Mouse (Mus musculus) forebrain, embryonic 15.5 days (tissue): ENCODE measurements at regions not wholly inside any gene's neighbourhood (a gene's known extent, or its start where the extent isn't known, plus 50 kb on each side); places are given as distances from the start of the nearest gene placed in this dataset.

Experiments
- ATAC-seq: fragments of 200-750 bp; cut with Nextera tagmentation; replicated peaks from 2 replicates; pipeline ENCODE4 v1.8.0; 2017; ENCODE audit warnings: mild to moderate bottlenecking, moderate TSS enrichment, moderate library complexity
- H3K27ac ChIP-seq: fragments of 300-500 bp; sonication (generic); replicated peaks from 2 replicates; pipeline ENCODE4 v1.5.1; 2015; ENCODE audit warnings: mild to moderate bottlenecking, inconsistent platforms
- H3K27me3 ChIP-seq: fragments of 300-500 bp; sonication (generic); 2 replicates; pipeline ENCODE4 v1.6.1; 2015; ENCODE audit warnings: inconsistent platforms
- H3K36me3 ChIP-seq: fragments of 300-500 bp; sonication (generic); 2 replicates; pipeline ENCODE4 v1.6.1; 2015; ENCODE audit warnings: mild to moderate bottlenecking, inconsistent platforms
- H3K4me1 ChIP-seq: fragments of 300-500 bp; sonication (generic); 2 replicates; pipeline ENCODE4 v1.6.1; 2015; ENCODE audit warnings: inconsistent platforms
- H3K4me2 ChIP-seq: fragments of 300-500 bp; sonication (generic); replicated peaks from 2 replicates; pipeline ENCODE4 v1.6.1; 2015; ENCODE audit warnings: mild to moderate bottlenecking, inconsistent platforms
- H3K4me3 ChIP-seq: fragments of 300-500 bp; sonication (generic); 2 replicates; pipeline ENCODE4 v1.5.1; 2015; ENCODE audit warnings: mild to moderate bottlenecking, inconsistent platforms
- H3K9ac ChIP-seq: fragments of 300-500 bp; sonication (generic); replicated peaks from 2 replicates; pipeline ENCODE4 v1.6.1; 2015; ENCODE audit warnings: mild to moderate bottlenecking, inconsistent platforms
- H3K9me3 ChIP-seq: fragments of 300-500 bp; sonication (generic); 2 replicates; pipeline ENCODE4 v1.6.1; 2016; ENCODE audit warnings: inconsistent platforms
- WGBS: fragments of 180-500 bp; shearing (Covaris S2); methylation state at CpG from one replicate; pipeline ENCODE4 v1.1.7; 2015; ENCODE audit warnings: mixed read lengths; 5-methylcytosine and 5-hydroxymethylcytosine counted together

DNA sequence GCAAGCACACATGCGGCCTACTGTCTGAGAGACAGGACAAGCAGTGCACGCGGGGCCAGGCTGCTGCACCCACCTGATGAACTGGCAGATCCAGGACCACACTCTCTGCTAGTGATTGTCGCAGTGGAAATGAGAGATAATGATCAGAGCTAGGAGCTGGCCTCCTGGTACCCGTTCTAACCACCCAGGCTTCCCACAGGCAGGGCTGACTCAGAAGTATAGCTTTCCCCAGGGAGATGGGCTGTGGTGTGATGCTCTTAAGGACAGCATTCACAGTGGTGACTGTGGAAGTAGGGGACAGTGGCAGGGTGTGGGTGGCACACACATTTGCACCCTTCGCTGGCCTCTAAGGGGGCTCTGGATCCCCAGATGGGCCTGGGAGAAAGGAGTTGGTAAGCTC is 128.0 kb downstream of the Kif26a start:
- peaks cover 12% of the 10 kb centered on the region for H3K4me1 ChIP-seq

DNA sequence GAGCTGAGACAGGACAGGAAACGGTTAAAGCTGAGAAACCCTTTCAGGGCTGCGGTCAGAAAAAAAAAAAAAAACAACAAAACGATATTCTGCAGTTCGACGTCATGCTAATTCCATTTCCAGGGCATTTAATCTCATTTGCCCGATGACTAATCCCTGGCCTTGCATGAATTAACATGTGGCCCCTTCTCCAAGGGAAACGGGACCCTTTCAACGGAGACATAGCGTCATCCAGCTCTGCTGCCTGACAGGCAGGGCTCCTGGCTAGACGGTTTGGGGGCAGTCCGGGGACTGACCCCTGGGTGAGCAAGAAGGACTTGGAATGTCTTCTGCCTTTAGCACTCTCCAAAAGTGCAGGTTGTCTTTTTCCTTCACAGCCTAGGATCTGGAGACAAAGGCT is 128.7 kb downstream of the Kif26a start:
- Histone ChIP-seq H3K9me3 (no peaks in the 10 kb centered on the region), H3K27me3 (no peaks in the 10 kb centered on the region)
- 10% methylated on average over 11 of the region's 11 CpGs for WGBS

More for the DNA sequence above, 128.0 kb downstream of the Kif26a start:
- no peak overlapping the region for H3K4me3 ChIP-seq
- H3K27ac ChIP-seq, result no peak overlapping the region
- H3K9me3 ChIP-seq, result no peaks in the 10 kb centered on the region
- no peaks in the 10 kb centered on the region for H3K36me3 ChIP-seq
- no peak for ATAC-seq
- no peak overlapping the region for H3K4me2 ChIP-seq
- WGBS, result 82% methylated on average over 6 of the region's 6 CpGs
- H3K9ac ChIP-seq, result no peak overlapping the region
- no peaks in the 10 kb centered on the region for H3K27me3 ChIP-seq

DNA sequence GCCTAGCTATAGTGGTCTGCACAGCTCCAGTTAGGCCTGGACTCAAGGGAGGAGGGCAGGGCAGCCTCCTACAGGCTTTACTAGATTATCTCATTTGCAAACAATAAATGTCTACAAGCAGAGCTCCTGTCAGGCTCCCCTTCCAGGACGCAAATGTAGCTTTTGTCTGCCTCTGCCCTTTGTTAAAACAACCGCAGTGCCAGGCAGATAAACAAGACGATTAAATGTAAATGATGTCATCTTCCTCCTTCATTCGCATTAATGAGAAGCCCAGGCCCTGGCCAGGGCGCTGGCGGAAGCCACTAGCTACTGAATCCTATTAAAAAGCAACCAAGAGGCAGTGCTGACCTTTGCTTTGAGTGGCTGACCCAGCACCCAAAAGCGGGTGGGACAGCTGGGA is 130.6 kb downstream of the Kif26a start:
- Histone ChIP-seq H3K36me3 (no peaks in the 10 kb centered on the region), H3K9me3 (no peaks in the 10 kb centered on the region), H3K4me2 (no peak overlapping the region), H3K4me3 (no peak overlapping the region), H3K27ac (0 out of 2 replicates have a peak overlapping the region, but pooled peaks have one; percentile 32), H3K9ac (no peak overlapping the region), H3K4me1 (peaks cover 17% of the 10 kb centered on the region), H3K27me3 (no peaks in the 10 kb centered on the region)
- WGBS, result 21% methylated on average over 7 of the region's 7 CpGs
- no peak for ATAC-seq

More for the DNA sequence above, 128.7 kb downstream of the Kif26a start:
- Histone ChIP-seq H3K4me2 (no peak overlapping the region), H3K4me1 (peaks cover 12% of the 10 kb centered on the region), H3K27ac (no peak overlapping the region), H3K9ac (no peak overlapping the region), H3K4me3 (no peak overlapping the region), H3K36me3 (no peaks in the 10 kb centered on the region)
- ATAC-seq, result no peak

DNA sequence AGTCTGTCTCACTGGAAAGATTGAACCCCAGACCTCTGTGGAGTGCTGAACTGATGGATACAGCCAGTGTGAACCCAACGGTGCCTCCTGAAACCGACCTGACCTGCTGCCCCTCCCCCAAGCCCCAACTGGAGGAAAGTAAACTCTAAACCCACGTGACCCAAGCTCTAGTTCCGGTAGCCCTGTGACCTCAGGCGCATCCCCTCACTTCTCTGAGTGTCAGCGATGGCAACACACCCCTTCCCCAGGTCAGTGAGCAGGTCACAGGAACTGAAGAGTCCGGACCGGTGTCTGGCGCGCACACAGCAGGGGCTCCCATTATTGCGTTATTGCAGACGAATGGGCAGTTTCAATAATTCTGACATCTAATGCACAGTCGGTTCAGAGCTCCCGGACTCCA is 131.5 kb downstream of the Kif26a start:
- no peak; the same call in 1 of the 2 replicates for ATAC-seq
- Histone ChIP-seq H3K4me1 (peaks cover 17% of the 10 kb centered on the region), H3K9me3 (no peaks in the 10 kb centered on the region), H3K36me3 (no peaks in the 10 kb centered on the region), H3K4me2 (no peak overlapping the region), H3K9ac (no peak overlapping the region), H3K27ac (no peak overlapping the region), H3K27me3 (no peaks in the 10 kb centered on the region), H3K4me3 (no peak overlapping the region)
- 60% methylated on average over 14 of the region's 14 CpGs for WGBS

DNA sequence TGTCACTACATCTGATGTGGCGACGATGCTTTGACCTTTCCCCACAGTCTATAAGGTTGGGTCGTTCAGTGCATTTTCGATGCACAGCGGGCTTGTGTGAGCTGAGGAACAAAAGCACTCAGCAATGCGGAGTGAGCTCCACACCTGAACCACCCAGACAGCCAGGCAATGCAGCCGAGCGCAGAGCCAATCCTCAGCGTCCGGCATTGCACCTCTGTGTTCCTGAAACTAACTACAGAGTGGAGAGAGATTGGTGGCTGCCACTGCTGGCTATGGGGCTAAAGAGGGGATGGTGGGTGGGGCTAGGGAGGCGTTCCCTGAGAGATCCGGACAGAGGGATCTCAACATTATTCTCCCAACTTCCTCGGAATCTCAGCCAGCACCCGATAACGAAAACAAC is 139.1 kb downstream of the Kif26a start:
- H3K4me2 ChIP-seq, result no peak overlapping the region
- H3K36me3 ChIP-seq, result no peaks in the 10 kb centered on the region
- H3K4me3 ChIP-seq, result no peak overlapping the region
- peaks cover 17% of the 10 kb centered on the region for H3K4me1 ChIP-seq
- no peaks in the 10 kb centered on the region for H3K9me3 ChIP-seq
- ATAC-seq, result no peak
- no peak overlapping the region for H3K27ac ChIP-seq
- 53% methylated on average over 15 of the region's 15 CpGs for WGBS
- no peaks in the 10 kb centered on the region for H3K27me3 ChIP-seq
- H3K9ac ChIP-seq, result no peak overlapping the region

- Histone ChIP-seq H3K9ac (no peak overlapping the region), H3K4me1 (peaks cover 41% of the 10 kb centered on the region), H3K27ac (no peak overlapping the region), H3K4me3 (no peak overlapping the region), H3K27me3 (no peaks in the 10 kb centered on the region), H3K36me3 (no peaks in the 10 kb centered on the region), H3K9me3 (no peaks in the 10 kb centered on the region), H3K4me2 (no peak overlapping the region)
- WGBS, result 68% methylated on average over 3 of the region's 3 CpGs
- no peak for ATAC-seq
Measured at GRCm38 (mm10) chr12:112288786-112289185, 142.8 kb downstream of the Kif26a start.

GRCm38 (mm10) chr12:112290299-112290698 is 144.3 kb downstream of the Kif26a start:
- Histone ChIP-seq H3K4me2 (no peak overlapping the region), H3K27ac (peak overlapping the region; percentile 71), H3K9ac (no peak overlapping the region), H3K36me3 (no peaks in the 10 kb centered on the region), H3K4me1 (peaks cover 41% of the 10 kb centered on the region), H3K9me3 (no peaks in the 10 kb centered on the region), H3K27me3 (no peaks in the 10 kb centered on the region), H3K4me3 (no peak overlapping the region)
- 54% methylated on average over 9 of the region's 9 CpGs for WGBS
- peak; percentile 66 for ATAC-seq

DNA sequence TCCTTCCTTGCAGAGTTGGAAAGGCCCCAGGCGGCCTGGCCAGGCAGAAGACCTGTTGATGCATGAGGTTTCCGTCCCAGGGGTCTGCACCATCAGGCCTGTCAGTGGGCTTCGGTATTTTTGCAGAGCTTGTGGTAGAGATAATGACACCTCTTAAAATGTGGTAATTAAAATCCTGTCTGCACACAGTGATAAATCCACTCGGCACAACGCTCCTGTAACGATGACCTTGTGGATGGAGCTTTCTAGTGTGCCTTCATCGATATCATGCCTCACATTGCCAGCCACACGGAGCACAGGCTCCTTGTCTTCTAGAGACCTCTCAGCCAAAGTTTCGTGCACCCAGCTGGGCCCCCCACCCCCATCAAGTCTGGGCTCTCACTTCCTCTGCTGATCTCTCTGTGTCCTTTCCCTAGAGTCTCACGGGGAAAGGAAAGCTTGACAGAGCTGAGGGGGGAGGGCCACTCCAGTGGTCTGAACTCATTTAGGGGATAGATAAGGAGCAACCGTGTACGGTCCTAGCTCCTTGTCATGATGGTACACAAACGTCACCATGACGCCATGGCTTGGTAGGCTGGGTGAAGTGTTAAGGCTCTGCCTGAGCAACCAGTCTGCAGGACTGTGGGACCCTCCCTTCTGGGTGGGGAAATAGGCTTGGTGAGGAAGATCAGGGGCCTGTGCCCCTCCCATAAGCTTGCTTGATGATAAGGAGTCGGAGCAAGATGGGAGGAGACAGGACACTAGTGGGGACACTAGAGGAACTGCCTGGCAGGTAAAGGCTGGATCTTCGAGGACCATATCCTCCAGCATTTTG is 145.9 kb downstream of the Kif26a start:
- ATAC-seq, result no peak
- Histone ChIP-seq H3K9ac (no peak overlapping the region), H3K36me3 (no peaks in the 10 kb centered on the region), H3K4me1 (peaks cover 41% of the 10 kb centered on the region), H3K27me3 (no peaks in the 10 kb centered on the region), H3K9me3 (no peaks in the 10 kb centered on the region), H3K4me3 (no peak overlapping the region), H3K4me2 (no peak overlapping the region), H3K27ac (no peak overlapping the region)
- 73% methylated on average over 16 of the region's 16 CpGs for WGBS

DNA sequence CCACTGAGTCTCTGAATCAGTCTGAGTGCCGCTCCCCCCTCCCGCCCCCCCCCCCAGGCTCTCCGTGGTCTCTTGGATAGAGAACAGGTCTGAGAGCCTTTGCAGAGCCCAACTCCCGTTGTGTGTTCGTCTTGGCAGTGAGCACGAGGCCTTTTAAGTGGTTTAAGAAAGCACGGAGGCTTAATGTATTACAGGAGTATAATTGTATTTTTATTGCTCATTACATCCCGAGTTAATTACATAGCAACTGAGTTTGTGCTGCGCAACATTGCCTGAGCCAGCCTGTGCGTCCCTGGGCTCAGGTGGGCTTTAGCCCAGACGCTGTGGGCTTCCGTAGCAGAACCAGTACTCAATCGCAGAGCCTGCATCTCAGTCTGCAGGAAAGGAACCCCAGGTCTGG is 147.1 kb downstream of the Kif26a start:
- H3K4me3 ChIP-seq, result no peak overlapping the region
- H3K36me3 ChIP-seq, result no peaks in the 10 kb centered on the region
- H3K27ac ChIP-seq, result no peak overlapping the region
- 36% methylated on average over 13 of the region's 13 CpGs for WGBS
- peaks cover 41% of the 10 kb centered on the region for H3K4me1 ChIP-seq
- H3K27me3 ChIP-seq, result no peaks in the 10 kb centered on the region
- no peak overlapping the region for H3K4me2 ChIP-seq
- H3K9ac ChIP-seq, result no peak overlapping the region
- no peaks in the 10 kb centered on the region for H3K9me3 ChIP-seq
- ATAC-seq, result no peak

- WGBS, result 89% methylated on average over 6 of the region's 6 CpGs
- ATAC-seq, result no peak
- no peaks in the 10 kb centered on the region for H3K27me3 ChIP-seq
Measured at GRCm38 (mm10) chr12:112295337-112295941, 149.4 kb downstream of the Kif26a start.

DNA sequence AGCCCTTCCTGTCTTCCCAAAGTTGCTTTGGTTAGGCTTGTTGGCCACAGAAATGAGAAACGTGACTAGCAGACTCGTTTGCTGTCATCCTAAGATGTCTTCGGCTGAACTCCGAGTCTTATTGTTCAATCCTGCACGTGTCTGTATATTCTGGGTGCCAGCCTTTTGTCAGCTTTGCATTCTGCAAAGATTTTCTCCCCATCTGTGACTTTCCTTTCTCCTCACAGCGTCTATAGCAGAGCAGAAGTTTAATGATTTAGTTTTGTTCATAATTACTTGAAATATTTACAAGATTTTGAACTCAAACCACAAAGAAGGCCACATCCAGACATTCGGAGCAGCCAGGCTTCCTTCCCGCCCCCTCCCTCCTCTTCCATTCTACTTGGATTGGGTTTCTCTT is 152.5 kb downstream of the Kif26a start:
- Histone ChIP-seq H3K36me3 (no peaks in the 10 kb centered on the region), H3K4me2 (no peak overlapping the region), H3K4me1 (peaks cover 20% of the 10 kb centered on the region), H3K27ac (no peak overlapping the region), H3K27me3 (no peaks in the 10 kb centered on the region), H3K9me3 (no peaks in the 10 kb centered on the region), H3K4me3 (no peak overlapping the region), H3K9ac (no peak overlapping the region)
- no peak for ATAC-seq
- WGBS, result 63% methylated on average over 8 of the region's 8 CpGs

More at GRCm38 (mm10) chr12:112295337-112295941, 149.4 kb downstream of the Kif26a start:
- H3K4me1 ChIP-seq, result peaks cover 41% of the 10 kb centered on the region
- H3K9me3 ChIP-seq, result no peaks in the 10 kb centered on the region
- no peaks in the 10 kb centered on the region for H3K36me3 ChIP-seq
- no peak overlapping the region for H3K4me3 ChIP-seq
- H3K4me2 ChIP-seq, result no peak overlapping the region
- no peak overlapping the region for H3K27ac ChIP-seq
- H3K9ac ChIP-seq, result no peak overlapping the region

DNA sequence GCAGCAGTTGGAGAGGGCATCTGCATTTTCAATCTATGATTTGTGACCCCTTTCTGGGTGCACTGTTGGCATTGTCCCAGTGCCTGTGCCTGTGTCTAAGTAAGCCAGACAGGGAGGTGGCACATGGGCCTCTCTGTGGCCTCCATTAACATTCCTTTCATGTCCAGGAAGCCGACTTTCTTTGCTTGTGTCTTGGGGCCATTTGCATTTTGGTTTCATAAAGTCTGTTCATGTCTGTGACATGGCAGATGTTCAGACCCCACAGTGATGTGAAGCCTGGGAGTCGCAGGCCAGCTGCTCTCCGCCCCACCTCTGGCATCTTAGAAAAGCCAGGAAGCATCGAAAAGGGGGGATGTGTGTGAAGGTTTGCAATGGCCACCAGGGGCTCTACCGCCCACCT is 153.1 kb downstream of the Kif26a start:
- Histone ChIP-seq H3K9me3 (no peaks in the 10 kb centered on the region), H3K9ac (no peak overlapping the region), H3K4me2 (no peak overlapping the region), H3K27me3 (no peaks in the 10 kb centered on the region), H3K4me3 (no peak overlapping the region), H3K36me3 (no peaks in the 10 kb centered on the region), H3K27ac (no peak overlapping the region), H3K4me1 (peaks cover 20% of the 10 kb centered on the region)
- ATAC-seq, result peak; percentile 15; the same call in 1 of the 2 replicates
- WGBS, result 57% methylated on average over 5 of the region's 5 CpGs
